Mouse (Mus musculus): Measurements from ENCODE around the gene Tmem98. TPM values are rescaled to one million over a fixed set of nuclear protein-coding genes. Genes with fewer than 3 reads are reported as not detected.
A peak's percentile ranks its signal among the peaks of the same experiment; 100 is the strongest.

The Tmem98 gene
- polyA plus RNA-seq, 1 experiment from 2014 or later = 20.1 TPM

- Histone ChIP-seq H3K9ac (no peak overlapping the region), H3K4me3 (no peak overlapping the region), H3K27ac (no peak overlapping the region), H3K4me1 (no peaks in the 10 kb centered on the region), H3K4me2 (no peak overlapping the region), H3K36me3 (no peaks in the 10 kb centered on the region), H3K9me3 (replicated peaks) (no peaks in the 10 kb centered on the region), H3K27me3 (replicated peaks) (peaks cover 9% of the 10 kb centered on the region; the same call in 1 of the 2 replicates)
- WGBS (ENCODE audit: insufficient replicate concordance) = 70% methylated on average over 2 of the region's 2 CpGs
- no peak for ATAC-seq
Observed at GRCm38 (mm10) chr11:80835395-80835794, 25.4 kb downstream of the Tmem98 start.

GRCm38 (mm10) chr11:80835841-80836240, 25.9 kb downstream of the Tmem98 start:
- Histone ChIP-seq H3K27ac (no peak overlapping the region), H3K27me3 (replicated peaks) (peaks cover 9% of the 10 kb centered on the region; the same call in 1 of the 2 replicates)
- ATAC-seq = no peak

GRCm38 (mm10) chr11:80838724-80839123, 28.7 kb downstream of the Tmem98 start:
- H3K4me1 ChIP-seq = no peaks in the 10 kb centered on the region
- H3K27ac ChIP-seq = no peak overlapping the region
- no peaks in the 10 kb centered on the region for H3K9me3 ChIP-seq (replicated peaks)
- H3K4me2 ChIP-seq = no peak overlapping the region
- no peaks in the 10 kb centered on the region for H3K36me3 ChIP-seq
- H3K27me3 ChIP-seq (replicated peaks) = 0 out of 2 replicates have a peak, but pooled peaks cover 7% of the 10 kb centered on the region
- H3K4me3 ChIP-seq = no peak overlapping the region
- 48% methylated on average over 1 of the region's 1 CpGs for WGBS (ENCODE audit: insufficient replicate concordance)
- no peak overlapping the region for H3K9ac ChIP-seq
- no peak for ATAC-seq

More at GRCm38 (mm10) chr11:80835841-80836240, 25.9 kb downstream of the Tmem98 start:
- no peak overlapping the region for H3K9ac ChIP-seq
- no peak overlapping the region for H3K4me2 ChIP-seq
- no peaks in the 10 kb centered on the region for H3K4me1 ChIP-seq
- no peaks in the 10 kb centered on the region for H3K36me3 ChIP-seq
- no peak overlapping the region for H3K4me3 ChIP-seq
- H3K9me3 ChIP-seq (replicated peaks) = no peaks in the 10 kb centered on the region
- WGBS (ENCODE audit: insufficient replicate concordance) = 46% methylated on average over 4 of the region's 4 CpGs

GRCm38 (mm10) chr11:80843435-80843834, 33.5 kb downstream of the Tmem98 start:
- Histone ChIP-seq H3K9me3 (replicated peaks) (no peaks in the 10 kb centered on the region), H3K4me3 (no peak overlapping the region), H3K36me3 (no peaks in the 10 kb centered on the region), H3K9ac (no peak overlapping the region), H3K27me3 (replicated peaks) (peaks cover 10% of the 10 kb centered on the region; the same call in 1 of the 2 replicates), H3K27ac (no peak overlapping the region), H3K4me1 (no peaks in the 10 kb centered on the region), H3K4me2 (no peak overlapping the region)
- 25% methylated on average over 2 of the region's 2 CpGs for WGBS (ENCODE audit: insufficient replicate concordance)
- no peak for ATAC-seq

GRCm38 (mm10) chr11:80845486-80845885, 35.5 kb downstream of the Tmem98 start:
- 62% methylated on average over 7 of the region's 7 CpGs for WGBS (ENCODE audit: insufficient replicate concordance)
- Histone ChIP-seq H3K4me1 (no peaks in the 10 kb centered on the region), H3K4me3 (no peak overlapping the region), H3K9me3 (replicated peaks) (no peaks in the 10 kb centered on the region), H3K27ac (no peak overlapping the region), H3K9ac (no peak overlapping the region), H3K4me2 (no peak overlapping the region), H3K36me3 (no peaks in the 10 kb centered on the region), H3K27me3 (replicated peaks) (peaks cover 10% of the 10 kb centered on the region; the same call in 1 of the 2 replicates)
- no peak for ATAC-seq

GRCm38 (mm10) chr11:80846115-80846514, 36.1 kb downstream of the Tmem98 start:
- no peaks in the 10 kb centered on the region for H3K4me1 ChIP-seq
- peaks cover 10% of the 10 kb centered on the region; the same call in 1 of the 2 replicates for H3K27me3 ChIP-seq (replicated peaks)
- no peaks in the 10 kb centered on the region for H3K36me3 ChIP-seq
- H3K27ac ChIP-seq = no peak overlapping the region
- no peak overlapping the region for H3K4me2 ChIP-seq
- H3K9me3 ChIP-seq (replicated peaks) = no peaks in the 10 kb centered on the region
- WGBS (ENCODE audit: insufficient replicate concordance) = 52% methylated on average over 3 of the region's 3 CpGs
- H3K4me3 ChIP-seq = no peak overlapping the region
- no peak overlapping the region for H3K9ac ChIP-seq
- ATAC-seq = no peak

- Histone ChIP-seq H3K9ac (no peak overlapping the region), H3K27ac (no peak overlapping the region), H3K4me2 (no peak overlapping the region), H3K9me3 (replicated peaks) (no peaks in the 10 kb centered on the region), H3K27me3 (replicated peaks) (peaks cover 15% of the 10 kb centered on the region), H3K36me3 (no peaks in the 10 kb centered on the region), H3K4me3 (no peak overlapping the region), H3K4me1 (no peaks in the 10 kb centered on the region)
- no peak for ATAC-seq
- 62% methylated on average over 5 of the region's 5 CpGs for WGBS (ENCODE audit: insufficient replicate concordance)
Observed at GRCm38 (mm10) chr11:80848131-80848530, 38.2 kb downstream of the Tmem98 start.

GRCm38 (mm10) chr11:80851859-80852258, 41.9 kb downstream of the Tmem98 start:
- Histone ChIP-seq H3K4me1 (peaks cover 19% of the 10 kb centered on the region), H3K9me3 (replicated peaks) (no peaks in the 10 kb centered on the region), H3K36me3 (no peaks in the 10 kb centered on the region), H3K4me2 (no peak overlapping the region), H3K4me3 (no peak overlapping the region), H3K9ac (no peak overlapping the region), H3K27me3 (replicated peaks) (peaks cover 18% of the 10 kb centered on the region), H3K27ac (no peak overlapping the region)
- ATAC-seq = no peak
- 34% methylated on average over 5 of the region's 5 CpGs for WGBS (ENCODE audit: insufficient replicate concordance)

- no peak overlapping the region for H3K9ac ChIP-seq
- no peaks in the 10 kb centered on the region for H3K9me3 ChIP-seq (replicated peaks)
- no peaks in the 10 kb centered on the region for H3K36me3 ChIP-seq
- H3K4me1 ChIP-seq = peaks cover 19% of the 10 kb centered on the region
- WGBS (ENCODE audit: insufficient replicate concordance) = 46% methylated on average over 3 of the region's 3 CpGs
- no peak for ATAC-seq
- peaks cover 15% of the 10 kb centered on the region for H3K27me3 ChIP-seq (replicated peaks)
- no peak overlapping the region for H3K4me3 ChIP-seq
- H3K27ac ChIP-seq = no peak overlapping the region
- H3K4me2 ChIP-seq = no peak overlapping the region
Observed at GRCm38 (mm10) chr11:80853014-80853413, 43.0 kb downstream of the Tmem98 start.

GRCm38 (mm10) chr11:80854430-80854829, 44.5 kb downstream of the Tmem98 start:
- WGBS (ENCODE audit: insufficient replicate concordance) = 69% methylated on average over 11 of the region's 11 CpGs
- Histone ChIP-seq H3K36me3 (no peaks in the 10 kb centered on the region), H3K27me3 (replicated peaks) (peaks cover 20% of the 10 kb centered on the region), H3K4me1 (peaks cover 19% of the 10 kb centered on the region), H3K9me3 (replicated peaks) (no peaks in the 10 kb centered on the region), H3K9ac (no peak overlapping the region; the same call in 1 of the 2 replicates), H3K4me2 (peak overlapping the region; percentile 49), H3K27ac (0 out of 2 replicates have a peak overlapping the region, but pooled peaks have one; percentile 36), H3K4me3 (no peak overlapping the region)
- no peak for ATAC-seq

GRCm38 (mm10) chr11:80854908-80855307, 44.9 kb downstream of the Tmem98 start:
- WGBS (ENCODE audit: insufficient replicate concordance) = 23% methylated on average over 7 of the region's 7 CpGs
- Histone ChIP-seq H3K27ac (0 out of 2 replicates have a peak overlapping the region, but pooled peaks have one; percentile 36), H3K4me1 (peaks cover 19% of the 10 kb centered on the region), H3K9me3 (replicated peaks) (no peaks in the 10 kb centered on the region), H3K9ac (no peak overlapping the region; the same call in 1 of the 2 replicates), H3K4me3 (no peak overlapping the region), H3K36me3 (no peaks in the 10 kb centered on the region), H3K27me3 (replicated peaks) (peaks cover 20% of the 10 kb centered on the region), H3K4me2 (peak overlapping the region; percentile 49)
- peak; percentile 86 for ATAC-seq

- H3K4me2 ChIP-seq = no peak overlapping the region
- H3K4me3 ChIP-seq = no peak overlapping the region
- 36% methylated on average over 2 of the region's 2 CpGs for WGBS (ENCODE audit: insufficient replicate concordance)
- no peaks in the 10 kb centered on the region for H3K36me3 ChIP-seq
- H3K27ac ChIP-seq = no peak overlapping the region
- peaks cover 19% of the 10 kb centered on the region for H3K4me1 ChIP-seq
- no peak for ATAC-seq
- peaks cover 24% of the 10 kb centered on the region for H3K27me3 ChIP-seq (replicated peaks)
- no peaks in the 10 kb centered on the region for H3K9me3 ChIP-seq (replicated peaks)
- no peak overlapping the region for H3K9ac ChIP-seq
Observed at GRCm38 (mm10) chr11:80856827-80857226, 46.9 kb downstream of the Tmem98 start.

GRCm38 (mm10) chr11:80858065-80858464, 48.1 kb downstream of the Tmem98 start, which contains the start of gene Spaca3:
Gene Spaca3, plus strand, starts transcription at chr11:80858365.
- Histone ChIP-seq H3K36me3 (no peaks in the 10 kb centered on the region), H3K27me3 (replicated peaks) (peaks cover 19% of the 10 kb centered on the region), H3K9ac (no peak within 1 kb of the TSS), H3K4me2 (no peak within 1 kb of the TSS), H3K4me1 (peaks cover 19% of the 10 kb centered on the region), H3K4me3 (no peak within 1 kb of the TSS), H3K9me3 (replicated peaks) (no peaks in the 10 kb centered on the region), H3K27ac (0 out of 2 replicates have a peak within 1 kb of the TSS, but pooled peaks have one; percentile 6)
- no peak for ATAC-seq
- 71% methylated on average over 10 of the region's 10 CpGs for WGBS (ENCODE audit: insufficient replicate concordance)
